Mouse (Mus musculus) lung, adult 2 months (tissue): Measurements from ENCODE around the gene Foxp1.

Experiments used
- CTCF ChIP-seq: fragments of 200-500 bp; IDR thresholded peaks from 2 replicates; pipeline ENCODE4 v1.5.1; 2011; ENCODE audit warnings: mild to moderate bottlenecking, low read length, control low read depth; ENCODE audit not compliant: insufficient read depth
- POLR2A ChIP-seq: fragments of 200-500 bp; IDR thresholded peaks from 2 replicates; pipeline ENCODE4 v1.6.1; 2011; ENCODE audit warnings: low read depth, mild to moderate bottlenecking, control low read depth, low read length, borderline replicate concordance; ENCODE audit errors: extremely low read depth

- TF ChIP-seq POLR2A (no peak), CTCF (no peak)
These were observed 168.2 kb downstream of the Foxp1 start for GRCm38 (mm10) chr6:99354338-99354737.
